Mouse (Mus musculus): ENCODE data around the gene Isoc2b. TPM values are rescaled to one million over a fixed set of nuclear protein-coding genes. Genes with fewer than 3 reads are reported as not detected.
"Not testable (repeated sequence)": the region's sequence is repeated elsewhere in the genome, so short reads cannot be mapped to it uniquely, and the experiment has no call there.

Gene Isoc2b
- total RNA-seq, 2 experiments from 2014 or later = 4.4 to 6.3 TPM

DNA sequence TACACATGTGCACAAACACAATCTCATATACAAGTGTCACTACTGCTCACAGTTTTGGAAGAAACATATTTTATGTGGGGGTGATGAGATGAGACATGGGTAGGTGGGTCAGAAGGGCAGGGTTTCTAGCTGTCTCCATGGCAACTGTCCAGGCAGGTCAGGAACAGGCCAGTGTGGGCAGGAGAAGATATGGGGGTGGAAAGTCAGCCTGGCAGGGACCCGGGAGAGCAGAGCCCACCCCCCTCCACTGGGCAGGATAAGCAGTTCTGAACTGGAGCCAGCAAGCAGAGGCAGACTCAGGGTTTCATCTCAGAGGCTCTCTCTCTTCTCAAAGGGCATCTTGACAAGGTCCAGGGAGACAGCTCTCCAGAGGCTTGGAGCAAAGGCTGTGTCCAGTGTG lies 32.4 kb downstream of the Isoc2b start:
- no peak for DNase-seq (ENCODE audit: low spot score in 2 of 2)

- peak in 1 of 2 experiments; percentile 54 for DNase-seq (ENCODE audit: low spot score in 2 of 2)
Measured at GRCm38 (mm10) chr7:4836351-4836792, 33.7 kb downstream of the Isoc2b start.

DNA sequence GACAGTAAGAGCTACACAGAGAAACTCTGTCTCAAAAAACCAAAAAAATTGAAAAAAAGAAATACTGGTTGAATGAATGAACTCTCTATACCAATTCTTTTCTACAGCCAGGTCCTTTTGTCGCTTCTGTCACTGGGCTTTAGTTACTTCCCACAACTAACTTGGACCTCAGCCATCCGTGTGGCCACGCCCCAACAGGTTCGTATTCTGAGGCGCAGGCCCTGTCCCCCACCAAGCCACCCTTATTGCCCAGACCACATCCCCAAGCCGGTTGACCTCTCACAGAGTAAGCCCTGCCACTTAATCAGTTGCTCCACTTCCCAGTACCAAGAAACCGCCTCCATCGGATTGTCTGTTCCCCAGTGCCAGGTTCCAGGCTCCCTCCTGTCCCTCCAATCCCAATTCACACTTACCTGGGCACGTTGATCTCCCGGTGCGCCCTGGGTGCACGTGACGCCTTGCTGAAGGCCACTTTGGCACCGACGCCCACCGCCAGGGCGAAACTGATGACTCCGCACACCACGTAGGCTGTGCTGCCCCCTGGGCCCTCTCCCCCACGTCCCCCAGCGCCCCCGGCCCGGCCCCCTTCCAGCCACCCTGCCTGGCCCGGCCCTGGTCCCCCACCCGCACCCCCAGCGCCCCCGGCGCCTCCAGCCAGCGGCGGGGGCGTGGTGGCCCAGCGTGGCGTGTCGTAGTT lies 34.3 kb downstream of the Isoc2b start:
- no peak for DNase-seq (ENCODE audit: low spot score in 2 of 2)

DNA sequence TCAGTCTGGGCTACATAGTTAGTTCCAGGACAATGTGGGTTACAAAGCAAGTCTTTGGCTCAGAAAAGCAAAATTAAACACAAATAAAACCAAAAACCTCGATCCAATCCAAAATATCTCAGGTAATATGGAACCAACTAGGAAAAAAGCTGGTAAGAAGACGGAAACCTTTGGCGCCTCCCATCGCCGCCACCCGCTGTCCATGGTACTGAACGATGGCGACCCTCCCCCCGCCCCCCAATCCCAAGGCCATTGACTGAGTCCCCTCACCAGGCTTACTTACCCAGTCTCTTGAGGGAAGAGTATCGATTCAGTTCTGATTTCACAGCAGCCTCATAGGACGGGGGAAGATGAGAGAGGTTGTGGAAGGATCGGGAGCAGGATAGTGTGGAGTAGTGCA lies 39.6 kb downstream of the Isoc2b start:
- DNase-seq (ENCODE audit: low spot score in 2 of 2) = no peak

- DNase-seq (ENCODE audit: low spot score in 2 of 2) = no peak
Measured at GRCm38 (mm10) chr7:4825365-4825764, 44.7 kb downstream of the Isoc2b start.

DNA sequence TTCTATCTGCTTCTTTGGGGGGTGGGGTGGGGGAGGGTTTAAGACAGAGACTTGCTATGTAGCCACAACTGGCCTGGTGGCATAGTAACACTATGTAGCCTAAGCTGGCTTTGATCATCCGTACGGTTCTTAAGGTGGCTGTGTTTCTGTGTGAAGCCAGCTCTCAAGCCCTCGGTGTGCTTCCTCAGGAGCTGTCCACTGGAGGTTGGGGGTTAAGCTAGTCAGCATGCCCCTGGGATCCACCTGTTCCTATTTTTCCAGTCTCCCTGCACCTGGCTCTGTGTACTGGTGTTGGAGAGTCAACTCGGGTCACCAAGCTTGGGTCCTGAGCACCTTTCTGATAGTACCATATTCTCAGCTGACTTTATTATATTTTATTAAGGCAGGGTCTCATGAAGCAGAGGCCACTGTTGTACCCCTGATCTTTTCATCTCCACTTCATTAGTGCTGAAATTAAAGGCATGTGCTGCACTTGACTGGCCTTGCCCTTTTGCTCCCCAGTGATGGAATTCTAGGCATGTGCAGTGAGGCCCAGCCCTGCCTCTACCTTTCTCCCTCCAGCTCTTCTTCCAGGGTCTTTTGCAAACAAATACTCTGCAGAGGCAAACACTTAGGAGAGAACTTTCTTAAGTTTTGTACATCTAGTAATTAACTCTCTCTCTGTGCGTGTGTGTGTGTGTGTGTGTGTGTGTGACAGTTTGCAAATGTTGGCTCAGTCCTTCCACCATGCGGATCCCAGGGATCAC lies 47.7 kb downstream of the Isoc2b start:
- DNase-seq (ENCODE audit: low spot score in 2 of 2) = no peak

DNA sequence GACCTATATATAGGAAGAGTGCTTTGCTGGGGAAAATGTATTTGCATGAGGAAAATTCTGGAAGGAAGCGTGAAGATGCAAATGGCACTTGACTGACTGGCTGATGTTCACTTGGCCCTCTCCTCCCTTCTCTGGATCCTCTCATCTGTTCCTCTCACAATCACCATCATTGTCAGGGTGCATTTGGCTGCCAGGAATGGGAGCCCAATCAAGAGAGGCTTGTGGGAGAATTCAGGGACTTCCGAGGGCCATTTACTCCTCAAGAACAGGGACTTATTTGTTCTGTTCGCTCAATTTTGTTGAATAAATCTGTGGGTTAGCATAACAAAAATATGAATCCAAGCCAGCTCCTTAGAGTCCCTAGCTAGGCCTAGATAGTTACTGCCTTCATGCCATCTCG lies 48.4 kb downstream of the Isoc2b start:
- peak in 1 of 2 experiments; percentile 53 for DNase-seq (ENCODE audit: low spot score in 2 of 2)

- DNase-seq (ENCODE audit: low spot score in 2 of 2) = not testable (repeated sequence)
Measured at GRCm38 (mm10) chr7:4820925-4821324, 49.1 kb downstream of the Isoc2b start.

DNA sequence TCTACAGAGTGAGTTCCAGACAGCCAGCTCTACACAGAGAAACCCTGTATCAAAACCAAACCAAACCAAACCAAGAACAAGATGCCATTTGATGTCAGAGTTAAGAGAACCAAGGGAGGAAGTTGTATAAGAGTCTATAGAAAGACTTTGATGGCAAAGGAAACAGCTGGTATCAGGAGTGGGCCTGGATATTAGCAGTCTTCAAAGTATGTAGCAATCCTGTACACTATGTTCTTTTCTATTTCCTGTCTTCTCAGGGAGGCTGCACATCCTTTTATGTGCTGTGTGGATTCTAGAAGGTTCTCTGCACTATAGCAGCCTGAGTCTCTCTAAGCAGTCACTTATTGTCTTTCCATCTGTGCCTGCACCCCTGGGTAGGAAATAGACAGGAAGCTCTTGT lies 53.5 kb downstream of the Isoc2b start:
- DNase-seq (ENCODE audit: low spot score in 2 of 2) = no peak

DNA sequence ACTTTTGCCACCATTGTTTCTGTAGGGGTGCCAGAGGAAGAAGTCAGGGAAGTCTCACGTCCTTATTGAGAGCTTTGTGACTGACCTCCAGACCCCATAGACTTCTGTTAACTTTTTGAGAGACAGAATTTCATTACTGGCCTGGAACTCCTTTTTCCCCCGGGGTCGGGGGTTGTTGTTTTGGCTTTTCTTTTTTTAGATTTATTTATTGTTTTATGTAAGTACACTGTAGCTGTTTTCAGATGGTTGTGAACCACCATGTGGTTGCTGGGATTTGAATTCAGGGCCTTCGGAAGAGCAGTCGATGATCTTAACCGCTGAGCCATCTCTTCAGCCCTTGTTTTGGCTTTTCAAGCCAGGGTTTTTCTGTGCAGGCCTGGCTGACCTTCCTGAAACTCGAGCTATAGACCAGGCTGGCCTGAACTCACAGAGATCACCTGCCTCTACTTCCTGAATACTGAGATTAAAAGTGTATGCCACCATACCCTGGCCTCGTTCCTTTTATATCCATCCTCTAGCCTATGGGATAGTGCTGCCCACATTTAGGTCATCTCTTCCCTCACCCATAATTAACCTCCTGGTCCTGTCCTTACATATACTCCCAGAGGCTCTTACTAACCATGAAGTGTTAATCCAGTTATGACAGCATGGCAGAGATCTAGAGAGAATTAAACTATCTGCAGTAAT lies 56.8 kb downstream of the Isoc2b start:
- DNase-seq (ENCODE audit: low spot score in 2 of 2) = no peak

GRCm38 (mm10) chr7:4812303-4813104 lies 57.6 kb downstream of the Isoc2b start, which contains the start of gene Ube2s:
Gene Ube2s (minus strand): TSS chr7:4812590.
- DNase-seq (ENCODE audit: low spot score in 2 of 2) = peak; percentile 97 to 99

DNA sequence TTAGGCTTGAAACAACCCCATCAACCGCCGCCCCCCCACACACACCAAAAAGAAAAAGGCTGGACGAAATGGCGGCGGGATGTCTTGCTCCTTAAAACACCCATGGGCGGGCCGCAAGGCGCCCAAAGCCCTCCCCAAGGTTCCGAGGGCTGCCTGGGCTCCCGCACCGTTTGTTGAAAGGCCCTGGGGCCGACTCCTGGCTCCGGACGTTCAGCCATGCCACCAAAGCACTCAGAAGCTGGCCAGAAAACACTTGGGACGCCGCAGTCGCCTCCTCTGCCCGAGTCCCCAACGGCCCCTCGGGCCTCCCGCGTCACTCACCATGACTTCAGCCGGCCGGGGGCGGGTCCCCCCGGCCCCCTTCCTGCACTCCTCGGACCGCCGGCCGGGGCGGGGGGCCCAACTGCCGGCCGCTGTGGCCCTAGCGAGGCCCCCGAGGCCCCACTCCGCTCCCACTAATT lies 58.2 kb downstream of the Isoc2b start:
- DNase-seq (ENCODE audit: low spot score in 2 of 2) = peak in 1 of 2 experiments; percentile 45

- not testable (repeated sequence) for DNase-seq (ENCODE audit: low spot score in 2 of 2)
Measured at GRCm38 (mm10) chr7:4811131-4811530, 58.9 kb downstream of the Isoc2b start.

GRCm38 (mm10) chr7:4806716-4807115 lies 63.3 kb downstream of the Isoc2b start:
- peak in 1 of 2 experiments; percentile 66 for DNase-seq (ENCODE audit: low spot score in 2 of 2)

DNA sequence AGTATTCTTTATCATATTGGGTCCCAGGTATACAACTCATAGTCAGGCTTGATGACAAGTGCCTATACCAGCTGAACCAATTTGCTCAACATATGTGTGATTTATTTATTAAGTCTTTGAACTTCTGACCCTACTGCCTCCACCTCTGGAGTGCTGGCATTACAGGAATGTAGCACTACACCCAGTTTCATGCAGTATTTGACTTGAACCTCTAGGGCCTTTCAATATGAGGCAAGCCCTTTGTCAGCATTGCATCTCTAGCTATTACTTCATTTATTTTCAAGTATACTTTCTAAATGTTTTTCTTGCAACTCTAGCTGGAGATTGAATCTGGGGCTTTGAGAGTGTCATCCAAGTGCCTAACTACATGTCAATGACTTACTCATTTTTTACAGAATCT lies 67.8 kb downstream of the Isoc2b start:
- no peak for DNase-seq (ENCODE audit: low spot score in 2 of 2)

- DNase-seq (ENCODE audit: low spot score in 2 of 2) = peak in 1 of 2 experiments; percentile 63
Measured at GRCm38 (mm10) chr7:4795767-4796433, 74.2 kb downstream of the Isoc2b start.

Data from layer of hippocampus, adult 18-20 months (tissue).